Mouse (Mus musculus) heart, adult 9 months (tissue): Measurements from ENCODE around the gene Mindy4b-ps.
"Not testable (repeated sequence)": the region's sequence is repeated elsewhere in the genome, so short reads cannot be mapped to it uniquely, and the experiment has no call there.

ENCODE experiments used
- DNase-seq, 2 experiments: peaks; one replicate each; pipeline ENCODE4 v3.0.0; 2022; ENCODE audit warnings: low spot score in 2 of 2

The Mindy4b-ps gene

DNA sequence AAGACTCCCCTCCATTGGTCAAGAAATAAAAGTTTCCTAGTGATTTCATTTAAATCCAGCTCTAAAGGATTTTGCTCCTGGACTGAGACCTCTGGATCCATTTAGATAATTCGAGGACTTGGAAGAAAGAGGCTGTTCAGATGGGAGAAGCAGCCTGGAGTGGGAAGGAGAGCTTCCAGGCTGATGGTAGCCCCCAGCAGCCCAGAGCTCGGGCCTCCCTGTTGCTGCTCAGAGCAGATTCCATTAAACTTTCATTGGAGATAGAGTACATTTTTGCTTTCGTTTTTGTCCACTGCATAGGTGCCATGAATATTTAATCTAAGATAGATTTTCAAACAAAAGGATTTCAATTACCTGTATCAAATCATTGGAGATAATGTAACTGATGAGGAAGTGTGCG, at the start of gene Mindy4b-ps:
TSS of gene Mindy4b-ps (minus strand) at position 101 of the 400 bp plus-strand sequence.
- DNase-seq = no peak

DNA sequence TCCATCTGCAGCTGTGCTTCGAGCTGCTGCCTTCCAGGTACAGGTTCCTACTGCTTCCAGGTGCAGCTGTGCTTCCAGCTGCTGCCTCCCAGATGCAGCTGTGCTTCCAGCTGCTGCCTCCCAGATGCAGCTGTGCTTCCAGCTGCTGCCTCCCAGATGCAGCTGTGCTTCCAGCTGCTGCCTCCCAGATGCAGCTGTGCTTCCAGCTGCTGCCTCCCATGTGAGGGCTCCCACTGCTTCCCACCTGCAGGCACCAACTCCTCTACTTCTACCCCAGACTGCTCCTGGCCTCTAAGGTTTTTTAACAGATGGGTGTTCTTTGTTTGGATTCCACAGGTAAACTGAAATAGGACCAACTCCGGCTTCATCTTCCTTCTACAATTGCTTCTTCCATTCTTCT, 49.8 kb upstream of the Mindy4b-ps start:
- DNase-seq = not testable (repeated sequence)

DNA sequence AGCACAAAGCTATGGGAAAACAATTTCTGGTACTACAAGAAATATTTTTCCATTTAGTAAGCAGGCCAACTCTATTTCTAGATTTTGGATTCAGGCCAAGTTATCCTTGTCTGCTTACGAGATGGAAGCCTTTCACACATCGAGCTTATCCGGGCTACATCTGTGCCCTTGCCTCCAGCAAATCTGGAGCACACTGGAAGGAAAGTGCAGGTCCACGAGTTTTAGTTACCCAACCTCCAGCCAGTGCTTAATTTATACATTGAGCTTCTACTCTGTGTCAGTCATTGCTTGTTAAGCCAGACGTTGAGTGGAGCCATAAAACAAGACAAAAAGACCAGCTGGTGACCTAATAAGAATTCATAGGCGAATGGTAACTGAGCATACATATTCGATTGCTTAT, 43.6 kb upstream of the Mindy4b-ps start:
- DNase-seq = no peak

DNA sequence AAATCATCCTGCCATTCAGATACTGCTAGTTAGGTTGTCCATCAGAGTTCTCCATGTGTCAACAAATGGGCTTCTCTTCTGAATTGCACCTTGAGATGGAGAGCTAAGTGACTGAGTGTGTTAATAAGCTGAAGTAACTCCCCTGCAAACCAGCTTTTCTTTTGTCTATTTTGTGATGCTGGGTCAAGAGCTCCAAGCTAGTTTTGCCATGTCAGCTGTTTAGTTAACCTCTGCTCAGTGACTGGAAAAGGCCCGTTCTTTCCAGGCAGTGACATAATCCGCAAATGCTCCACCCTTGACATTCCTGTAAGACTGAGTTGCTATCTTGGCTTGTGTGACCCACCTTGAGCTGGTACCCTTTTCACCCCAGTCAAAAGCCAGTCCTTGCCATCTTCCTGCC, 40.9 kb upstream of the Mindy4b-ps start:
- no peak for DNase-seq

- DNase-seq = no peak
Measured at GRCm38 (mm10) chr3:58843415-58843814, 21.3 kb upstream of the Mindy4b-ps start.

DNA sequence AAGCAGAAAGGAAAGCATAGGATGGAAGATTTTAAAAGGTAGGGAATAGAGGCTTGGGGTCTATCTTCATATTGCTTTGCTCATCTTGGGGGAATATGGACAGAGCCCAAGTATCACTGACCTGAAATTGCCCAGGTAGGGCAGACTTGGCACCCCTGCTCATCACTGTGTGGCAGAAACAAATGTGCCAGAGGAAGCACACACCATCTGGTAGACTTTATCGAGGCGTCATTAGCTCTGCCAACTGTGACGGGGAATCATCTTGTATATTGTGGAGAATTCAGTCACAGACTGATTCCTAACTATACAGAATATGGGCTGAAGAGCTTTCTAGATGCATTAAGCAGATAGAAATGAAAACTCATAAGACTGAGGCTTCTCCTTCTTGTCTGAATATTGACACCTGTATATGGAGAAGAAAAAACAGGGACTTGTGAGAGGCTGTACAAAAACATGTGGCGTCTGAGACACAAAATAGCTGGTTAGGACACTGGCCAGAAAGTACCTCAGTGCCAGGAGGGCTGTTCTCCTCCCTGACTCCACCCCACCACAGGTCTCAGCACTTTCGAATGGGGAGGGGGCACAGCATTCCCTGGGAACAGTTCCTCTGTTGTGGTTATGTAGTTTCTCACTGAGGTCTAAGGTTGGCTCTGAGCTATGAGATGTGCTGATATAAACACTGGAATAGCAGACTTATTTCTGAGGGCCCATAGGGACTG, 11.5 kb upstream of the Mindy4b-ps start:
- no peak for DNase-seq

GRCm38 (mm10) chr3:58832888-58833287, 10.8 kb upstream of the Mindy4b-ps start:
- no peak for DNase-seq

DNA sequence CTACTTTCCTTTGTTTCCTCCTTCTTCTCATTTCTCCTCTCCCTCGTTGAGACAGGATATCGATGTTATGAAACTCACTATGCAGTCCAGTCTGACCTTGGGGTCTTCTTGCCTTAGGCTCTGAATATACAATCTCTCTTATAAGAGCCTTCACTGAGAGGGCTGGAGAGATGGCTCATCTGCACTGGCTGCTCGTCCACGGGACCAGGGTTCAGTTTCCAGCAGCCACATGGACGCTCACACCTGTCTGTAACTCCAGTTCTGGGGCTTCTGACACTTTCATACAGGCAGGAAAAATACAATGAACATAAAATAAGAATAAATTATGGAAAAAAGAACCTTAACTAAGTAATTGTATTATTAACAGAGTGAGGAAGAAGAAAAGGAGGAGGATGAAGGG, 9.5 kb upstream of the Mindy4b-ps start:
- DNase-seq = no peak

- DNase-seq = no peak
Measured at GRCm38 (mm10) chr3:58829926-58830325, 7.8 kb upstream of the Mindy4b-ps start.

GRCm38 (mm10) chr3:58828366-58829153, 6.4 kb upstream of the Mindy4b-ps start:
- DNase-seq = no peak

DNA sequence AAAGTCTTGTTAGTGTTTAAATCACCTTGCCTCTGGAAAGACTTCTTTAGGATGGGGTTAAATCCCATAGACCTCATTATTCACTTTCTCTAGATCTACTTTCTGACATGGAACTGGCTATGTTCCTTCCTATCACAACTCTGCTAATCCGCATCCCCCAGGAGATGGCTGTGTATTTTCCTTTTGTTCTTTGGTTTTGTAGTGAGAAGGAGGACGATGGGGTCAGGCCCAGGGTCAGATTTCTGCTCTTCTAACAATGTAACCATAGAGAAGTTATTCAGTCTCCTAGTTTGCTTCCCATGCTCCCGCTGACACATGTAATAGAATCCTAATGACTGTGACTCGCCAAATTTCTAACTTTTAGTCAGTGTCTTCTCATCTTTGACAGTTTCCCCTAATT, 4.2 kb upstream of the Mindy4b-ps start:
- DNase-seq = no peak

- DNase-seq = peak in 1 of 2 experiments; percentile 4
Measured at GRCm38 (mm10) chr3:58817337-58817736, 4.8 kb downstream of the Mindy4b-ps start.

DNA sequence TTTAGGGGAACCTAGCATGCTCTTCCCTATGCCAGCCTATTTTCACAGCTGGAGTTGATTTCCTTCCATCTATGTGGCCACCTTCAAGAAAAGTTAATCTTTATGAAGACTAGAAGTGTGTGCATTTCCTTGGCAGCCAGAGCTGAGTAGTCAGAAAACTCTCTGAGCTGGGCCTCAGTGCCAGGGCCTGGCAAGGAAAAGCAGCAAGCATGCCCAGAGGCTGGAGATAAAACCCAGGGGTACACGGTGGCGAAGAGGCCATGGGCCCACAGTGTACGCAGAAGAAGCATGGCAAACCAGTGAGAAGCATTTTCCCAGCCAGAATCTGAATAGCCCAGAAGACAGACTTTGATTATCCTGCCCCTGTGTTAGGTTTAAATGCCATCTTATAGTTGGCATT, 7.9 kb downstream of the Mindy4b-ps start:
- peak; percentile 35 to 37 for DNase-seq

DNA sequence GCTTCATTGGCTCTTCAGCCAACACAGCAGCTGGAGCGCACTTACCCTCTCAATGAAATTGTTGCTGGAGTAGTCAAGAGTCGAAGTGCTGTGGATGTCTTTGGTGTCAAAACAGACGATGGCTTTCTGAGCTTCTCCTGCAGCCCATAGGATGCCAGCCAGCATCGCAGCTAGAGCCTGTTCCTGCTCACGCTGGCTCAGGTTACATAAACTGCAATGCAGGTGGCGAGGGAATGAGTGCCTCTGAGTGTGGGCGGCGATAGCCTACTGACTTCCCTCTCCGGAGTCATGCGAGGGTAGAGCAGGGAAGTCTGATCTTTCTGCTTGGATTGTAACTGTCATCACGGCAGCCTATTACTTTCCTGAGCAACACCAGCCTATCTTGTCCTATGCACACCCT, 11.8 kb downstream of the Mindy4b-ps start:
- no peak for DNase-seq

GRCm38 (mm10) chr3:58809111-58809915, 12.8 kb downstream of the Mindy4b-ps start:
- DNase-seq = no peak

GRCm38 (mm10) chr3:58808636-58809035, 13.5 kb downstream of the Mindy4b-ps start:
- DNase-seq = no peak

DNA sequence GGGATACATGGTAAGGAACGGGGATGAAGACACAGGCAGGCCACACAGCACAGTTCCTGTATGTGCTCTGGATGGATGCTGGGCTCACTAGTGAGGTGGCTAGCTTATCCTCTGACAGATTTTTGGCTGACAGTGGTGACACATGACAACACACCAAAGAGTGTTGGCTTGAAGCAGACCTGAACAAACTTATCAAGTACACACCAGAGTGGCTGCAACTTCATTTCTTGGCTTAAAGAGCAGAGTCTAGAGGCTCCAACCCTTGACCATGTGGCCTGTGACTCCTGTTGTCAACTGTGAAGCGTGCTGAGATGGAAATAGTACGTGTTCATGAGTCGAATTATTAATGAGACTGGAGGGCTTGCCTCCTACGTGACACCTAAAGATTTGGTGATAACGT, 17.4 kb downstream of the Mindy4b-ps start:
- DNase-seq = peak; percentile 72 to 77

- DNase-seq = no peak
Measured at GRCm38 (mm10) chr3:58798676-58799075, 23.4 kb downstream of the Mindy4b-ps start.

GRCm38 (mm10) chr3:58798245-58798644, 23.9 kb downstream of the Mindy4b-ps start:
- DNase-seq = no peak

DNA sequence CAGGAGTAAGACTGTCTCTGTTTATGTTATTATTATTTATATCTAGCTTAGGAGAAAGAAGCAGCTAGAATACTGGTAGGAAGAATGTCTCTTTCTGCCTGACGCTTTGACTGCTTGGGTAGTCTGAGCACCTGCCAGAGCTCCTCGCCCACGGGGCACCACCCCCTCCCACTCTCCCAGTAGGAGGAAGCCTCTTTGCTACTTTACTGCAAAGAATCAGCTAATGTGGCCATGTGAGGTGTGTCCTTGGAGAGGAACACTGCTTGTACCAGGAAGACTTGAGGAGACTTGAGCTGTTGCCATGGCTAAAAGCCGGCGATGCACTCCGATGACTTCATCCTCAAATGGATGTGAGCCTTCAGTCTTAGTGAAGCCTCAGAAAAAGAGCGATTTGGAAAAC, 32.6 kb downstream of the Mindy4b-ps start:
- no peak for DNase-seq

- no peak for DNase-seq
Measured at GRCm38 (mm10) chr3:58789033-58789432, 33.1 kb downstream of the Mindy4b-ps start.

DNA sequence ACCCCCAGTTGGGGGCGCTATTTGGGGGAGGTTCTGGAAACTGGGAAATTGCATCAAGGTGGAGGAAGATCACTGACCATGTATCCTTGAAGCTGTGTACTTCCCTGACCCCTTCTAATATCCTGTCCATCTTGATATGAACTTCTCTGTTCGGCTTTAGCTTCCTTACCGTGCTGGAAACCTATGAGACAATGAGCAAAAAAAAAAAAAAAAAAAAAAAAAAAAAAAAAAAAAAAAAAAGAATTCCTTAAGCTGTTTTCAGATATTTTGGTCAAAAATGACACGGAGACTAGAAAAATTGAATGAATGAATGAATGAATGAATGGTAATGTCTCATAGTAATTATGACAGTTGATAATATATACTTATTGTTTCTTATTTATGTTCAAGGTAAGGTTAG, 35.6 kb downstream of the Mindy4b-ps start:
- DNase-seq = no peak
